Comparison of ENCODE assay signal across 10 mouse cellular contexts in the genomic region with DNA sequence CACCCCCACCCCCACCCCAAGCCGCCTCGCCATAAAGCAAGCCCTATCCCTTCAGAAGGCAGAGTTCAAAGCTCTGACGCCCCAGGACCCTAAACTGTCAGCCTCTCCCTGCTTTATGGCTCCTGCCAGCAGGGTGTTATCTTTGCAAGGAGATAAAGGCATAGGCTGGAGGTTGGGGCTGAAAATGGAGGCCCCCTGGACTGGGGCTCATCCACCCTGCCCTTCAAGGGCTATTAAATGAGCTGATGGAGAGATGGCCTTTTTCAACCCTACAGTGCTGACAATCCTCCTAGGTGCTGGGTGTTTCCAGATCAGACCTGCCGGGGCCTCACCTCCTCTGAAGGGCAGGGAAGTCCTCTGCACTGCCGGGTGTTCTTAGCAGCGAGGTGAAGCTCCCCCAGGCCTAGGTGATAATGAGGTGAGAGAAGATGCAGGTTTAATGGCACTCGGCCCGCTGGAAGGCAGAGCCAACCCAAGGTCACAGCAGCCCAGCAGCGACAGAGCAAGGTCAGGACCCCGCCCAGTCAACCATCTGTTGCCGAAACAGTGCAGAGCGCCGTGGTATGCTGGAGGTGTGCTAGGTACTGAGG.
DNase-seq lines count a peak whose midpoint lies in the region; ATAC-seq and TF ChIP-seq lines count a peak whose summit lies in the region.
"Had no signal": no experiment of that assay in that cellular context is flagged by ENCODE, and none has a peak within 500 bp of the region (broad histone marks: within the 10 kb centered on the region; RNA-seq: fewer than 3 reads in every experiment).

No protein-coding gene starts in this region.

- peak overlapping the region; percentile 54; the same call in 1 of the 2 replicates for H3K9ac ChIP-seq in kidney, embryonic 16.5 days (replicated peaks; ENCODE audit: low read length)
- H3K9ac ChIP-seq in forebrain, embryonic 14.5 days (ENCODE audit: low read length): peak overlapping the region; percentile 35; the same call in 1 of the 2 replicates
- no peak overlapping the region for H3K9ac ChIP-seq in limb, embryonic 15.5 days
- H3K9ac ChIP-seq in stomach, embryonic 15.5 days: no peak overlapping the region

- no peaks in the 10 kb centered on the region for H3K27me3 ChIP-seq in kidney, embryonic 16.5 days (ENCODE audit: insufficient read depth, low read length)
- no peaks in the 10 kb centered on the region for H3K27me3 ChIP-seq in forebrain, embryonic 14.5 days (replicated peaks; ENCODE audit: control insufficient read depth, insufficient read depth, low read length)
- no peaks in the 10 kb centered on the region for H3K27me3 ChIP-seq in limb, embryonic 15.5 days
- H3K27me3 ChIP-seq in stomach, embryonic 15.5 days (replicated peaks): no peaks in the 10 kb centered on the region
- H3K27me3 ChIP-seq in thymus, adult 2 months (ENCODE audit: control insufficient read depth, insufficient read depth, low read length): no peaks in the 10 kb centered on the region

- H3K4me1 ChIP-seq in kidney, embryonic 16.5 days (ENCODE audit: insufficient read depth, low read length): peaks cover 28% of the 10 kb centered on the region
- peaks cover 29% of the 10 kb centered on the region for H3K4me1 ChIP-seq in forebrain, embryonic 14.5 days (ENCODE audit: control insufficient read depth, insufficient read depth, low read length)
- H3K4me1 ChIP-seq in limb, embryonic 15.5 days: peaks cover 25% of the 10 kb centered on the region
- H3K4me1 ChIP-seq in stomach, embryonic 15.5 days: peaks cover 14% of the 10 kb centered on the region
- H3K4me1 ChIP-seq in thymus, adult 2 months (replicated peaks; ENCODE audit: control insufficient read depth, insufficient read depth, low read length): no peaks in the 10 kb centered on the region

- H3K36me3 ChIP-seq in kidney, embryonic 16.5 days (ENCODE audit: insufficient read depth, low read length): no peaks in the 10 kb centered on the region
- H3K36me3 ChIP-seq in forebrain, embryonic 14.5 days (ENCODE audit: control insufficient read depth, insufficient read depth, low read length): no peaks in the 10 kb centered on the region
- H3K36me3 ChIP-seq in limb, embryonic 15.5 days: no peaks in the 10 kb centered on the region
- H3K36me3 ChIP-seq in stomach, embryonic 15.5 days: no peaks in the 10 kb centered on the region
- H3K36me3 ChIP-seq in thymus, adult 2 months (ENCODE audit: control insufficient read depth, insufficient read depth, low read length): no peaks in the 10 kb centered on the region

- H3K4me2 ChIP-seq in kidney, embryonic 16.5 days (replicated peaks; ENCODE audit: low read depth, low read length): peak overlapping the region; percentile 47
- peak overlapping the region; percentile 40 for H3K4me2 ChIP-seq in forebrain, embryonic 14.5 days (ENCODE audit: low read length)
- peak overlapping the region; percentile 47; the same call in 1 of the 2 replicates for H3K4me2 ChIP-seq in limb, embryonic 15.5 days
- H3K4me2 ChIP-seq in stomach, embryonic 15.5 days: peak overlapping the region; percentile 56

- no peak for TF ChIP-seq POLR2A in thymus, adult 2 months (IDR thresholded peaks at IDR 0.05; ENCODE audit: control insufficient read depth, extremely low read depth, insufficient read depth, low read length, poor library complexity)

- H3K9me3 ChIP-seq in kidney, embryonic 16.5 days (ENCODE audit: low read length): no peaks in the 10 kb centered on the region
- H3K9me3 ChIP-seq in forebrain, embryonic 14.5 days (replicated peaks; ENCODE audit: control insufficient read depth, low read length): no peaks in the 10 kb centered on the region
- no peaks in the 10 kb centered on the region for H3K9me3 ChIP-seq in limb, embryonic 15.5 days
- H3K9me3 ChIP-seq in stomach, embryonic 15.5 days: no peaks in the 10 kb centered on the region

- WGBS in kidney, embryonic 16.5 days: 28% methylated on average over 13 of the region's 13 CpGs
- WGBS in forebrain, embryonic 14.5 days: 31% methylated on average over 13 of the region's 13 CpGs
- 26% methylated on average over 13 of the region's 13 CpGs for WGBS in limb, embryonic 15.5 days
- 34% methylated on average over 13 of the region's 13 CpGs for WGBS in stomach, embryonic 15.5 days
- 87% methylated on average over 13 of the region's 13 CpGs for WGBS in thymus, adult 2 months

- no peak for TF ChIP-seq CTCF in thymus, adult 2 months (IDR thresholded peaks at IDR 0.05; ENCODE audit: borderline replicate concordance, control insufficient read depth, extremely low read depth, insufficient read depth, low read length, poor library complexity)

- H3K27ac ChIP-seq in kidney, embryonic 16.5 days (ENCODE audit: low read length): no peak overlapping the region
- no peak overlapping the region for H3K27ac ChIP-seq in forebrain, embryonic 14.5 days (ENCODE audit: low read depth, low read length)
- H3K27ac ChIP-seq in limb, embryonic 15.5 days: no peak overlapping the region
- H3K27ac ChIP-seq in stomach, embryonic 15.5 days: no peak overlapping the region
- H3K27ac ChIP-seq in thymus, adult 2 months (ENCODE audit: control insufficient read depth, insufficient read depth, low read length): no peak overlapping the region
- H3K27ac ChIP-seq: gastrocnemius, adult 2 months had no signal

- H3K4me3 ChIP-seq in kidney, embryonic 16.5 days (ENCODE audit: low read length): 0 out of 2 replicates have a peak overlapping the region, but pooled peaks have one; percentile 16
- no peak overlapping the region for H3K4me3 ChIP-seq in forebrain, embryonic 14.5 days (ENCODE audit: low read depth, low read length)
- no peak overlapping the region for H3K4me3 ChIP-seq in limb, embryonic 15.5 days
- 0 out of 2 replicates have a peak overlapping the region, but pooled peaks have one; percentile 19 for H3K4me3 ChIP-seq in stomach, embryonic 15.5 days (replicated peaks)
- H3K4me3 ChIP-seq in thymus, adult 2 months (ENCODE audit: control insufficient read depth, insufficient read depth, low read length): no peak overlapping the region

- ATAC-seq in kidney, embryonic 16.5 days (ENCODE audit: low FRiP score, low TSS enrichment): peak; percentile 29; the same call in 1 of the 2 replicates
- no peak for ATAC-seq in forebrain, embryonic 14.5 days
- ATAC-seq in limb, embryonic 15.5 days (ENCODE audit: insufficient number of reproducible peaks, low FRiP score, low TSS enrichment, low read depth): no peak
- ATAC-seq in stomach, embryonic 15.5 days (ENCODE audit: insufficient read depth, low FRiP score, low read depth): peak; percentile 56

- no peak for DNase-seq in kidney, postnatal 36 days
- no peak for DNase-seq in forebrain, embryonic 14.5 days (ENCODE audit: low spot score)
- no peak for DNase-seq in adrenal gland, adult (ENCODE audit: inconsistent age in 2 of 2, low spot score in 1 of 2)
- DNase-seq in cerebellum, adult 11-12 months: no peak
- no peak for DNase-seq in thymus, adult 2 months
- DNase-seq: gastrocnemius, adult 2 months; thymus, postnatal 14 days had no signal

Comparison
In these comparisons a context has a peak if more than half of its experiments do, and no peak if none do; other contexts are left out.
1. ATAC-seq: peak in kidney, embryonic 16.5 days (single experiment) and stomach, embryonic 15.5 days (single experiment); none in forebrain, embryonic 14.5 days (single experiment) and limb, embryonic 15.5 days (single experiment).
2. H3K4me3 ChIP-seq: peak in kidney, embryonic 16.5 days (single experiment) and stomach, embryonic 15.5 days (single experiment); none in forebrain, embryonic 14.5 days (single experiment), limb, embryonic 15.5 days (single experiment) and thymus, adult 2 months (single experiment).
3. H3K9ac ChIP-seq: peak in kidney, embryonic 16.5 days (single experiment) and forebrain, embryonic 14.5 days (single experiment); none in limb, embryonic 15.5 days (single experiment) and stomach, embryonic 15.5 days (single experiment).
4. Peak in every context shown above with its lines, with median percentiles within 50 percentile points of each other: H3K4me2 ChIP-seq.